Comparison of ENCODE assay signal across 11 mouse cellular contexts in genomic region chr6:9027146-9027545, GRCm38 (mm10).
DNase-seq lines count a peak whose midpoint lies in the region; ATAC-seq and TF ChIP-seq lines count a peak whose summit lies in the region.
"Had no signal": no experiment of that assay in that cellular context is flagged by ENCODE, and none has a peak within 500 bp of the region (broad histone marks: within the 10 kb centered on the region; RNA-seq: fewer than 3 reads in every experiment).

No protein-coding gene starts in this region.

- H3K9me3 ChIP-seq in forebrain, embryonic 14.5 days (replicated peaks; ENCODE audit: control insufficient read depth, low read length) = no peaks in the 10 kb centered on the region
- no peaks in the 10 kb centered on the region for H3K9me3 ChIP-seq in forebrain, embryonic 13.5 days (replicated peaks)
- H3K9me3 ChIP-seq in limb, embryonic 14.5 days (ENCODE audit: control insufficient read depth, low read length) = no peaks in the 10 kb centered on the region
- no peaks in the 10 kb centered on the region for H3K9me3 ChIP-seq in limb, embryonic 10.5 days (replicated peaks)
- H3K9me3 ChIP-seq: kidney, embryonic 15.5 days; limb, embryonic 13.5 days had no signal

- H3K27me3 ChIP-seq in forebrain, embryonic 14.5 days (replicated peaks; ENCODE audit: control insufficient read depth, insufficient read depth, low read length) = no peaks in the 10 kb centered on the region
- no peaks in the 10 kb centered on the region for H3K27me3 ChIP-seq in forebrain, embryonic 13.5 days
- no peaks in the 10 kb centered on the region for H3K27me3 ChIP-seq in limb, embryonic 14.5 days (ENCODE audit: control insufficient read depth, insufficient read depth, low read length)
- no peaks in the 10 kb centered on the region for H3K27me3 ChIP-seq in limb, embryonic 10.5 days (ENCODE audit: low read depth, poor library complexity, severe bottlenecking)
- H3K27me3 ChIP-seq: kidney, embryonic 15.5 days; limb, embryonic 13.5 days had no signal

- no peaks in the 10 kb centered on the region for H3K4me1 ChIP-seq in forebrain, embryonic 14.5 days (ENCODE audit: control insufficient read depth, insufficient read depth, low read length)
- H3K4me1 ChIP-seq in forebrain, embryonic 13.5 days = no peaks in the 10 kb centered on the region
- no peaks in the 10 kb centered on the region for H3K4me1 ChIP-seq in limb, embryonic 14.5 days (ENCODE audit: control insufficient read depth, insufficient read depth, low read length)
- H3K4me1 ChIP-seq in limb, embryonic 10.5 days = no peaks in the 10 kb centered on the region
- H3K4me1 ChIP-seq: kidney, embryonic 15.5 days; limb, embryonic 13.5 days had no signal

- no peaks in the 10 kb centered on the region for H3K36me3 ChIP-seq in forebrain, embryonic 14.5 days (ENCODE audit: control insufficient read depth, insufficient read depth, low read length)
- no peaks in the 10 kb centered on the region for H3K36me3 ChIP-seq in forebrain, embryonic 13.5 days (ENCODE audit: poor library complexity, severe bottlenecking)
- H3K36me3 ChIP-seq in limb, embryonic 14.5 days (ENCODE audit: control insufficient read depth, insufficient read depth, low read length) = no peaks in the 10 kb centered on the region
- no peaks in the 10 kb centered on the region for H3K36me3 ChIP-seq in limb, embryonic 10.5 days
- H3K36me3 ChIP-seq: kidney, embryonic 15.5 days; limb, embryonic 13.5 days had no signal

- TF ChIP-seq POLR2A in limb, embryonic 14.5 days (IDR thresholded peaks at IDR 0.05; ENCODE audit: borderline replicate concordance, extremely low read depth, insufficient read depth, insufficient read length) = no peak

- WGBS in forebrain, embryonic 14.5 days = 57% methylated on average over 4 of the region's 4 CpGs
- 59% methylated on average over 4 of the region's 4 CpGs for WGBS in forebrain, embryonic 13.5 days
- 71% methylated on average over 4 of the region's 4 CpGs for WGBS in limb, embryonic 14.5 days
- 78% methylated on average over 4 of the region's 4 CpGs for WGBS in limb, embryonic 10.5 days

- intact Hi-C loops in gastrocnemius, postnatal 14 days (cut with DNase I; ENCODE audit: low total_unique reads) = no loop called here

- no peak overlapping the region for H3K9ac ChIP-seq in forebrain, embryonic 14.5 days (ENCODE audit: low read length)
- no peak overlapping the region for H3K9ac ChIP-seq in forebrain, embryonic 13.5 days
- no peak overlapping the region for H3K9ac ChIP-seq in limb, embryonic 14.5 days (ENCODE audit: low read depth, low read length, severe bottlenecking)
- H3K9ac ChIP-seq: kidney, embryonic 15.5 days; limb, embryonic 13.5 days had no signal

- no peak for ATAC-seq in forebrain, embryonic 14.5 days
- ATAC-seq in forebrain, embryonic 13.5 days = no peak
- ATAC-seq in limb, embryonic 14.5 days (ENCODE audit: low FRiP score, low read depth) = no peak
- ATAC-seq in activated CD4-positive, CD25-positive, alpha-beta regulatory T cell, adult 4 months = no peak

- H3K27ac ChIP-seq in forebrain, embryonic 14.5 days (ENCODE audit: low read depth, low read length) = no peak overlapping the region
- no peak overlapping the region for H3K27ac ChIP-seq in forebrain, embryonic 13.5 days
- H3K27ac ChIP-seq in limb, embryonic 14.5 days (replicated peaks; ENCODE audit: low read depth, low read length) = no peak overlapping the region
- H3K27ac ChIP-seq in limb, embryonic 10.5 days = no peak overlapping the region
- H3K27ac ChIP-seq: kidney, embryonic 15.5 days; limb, embryonic 13.5 days had no signal

- peak; percentile 15 for DNase-seq in forebrain, embryonic 14.5 days (ENCODE audit: low spot score)
- peak; percentile 35 for DNase-seq in limb, embryonic 14.5 days (ENCODE audit: low spot score)
- DNase-seq in limb, embryonic 10.5 days (ENCODE audit: low spot score) = no peak
- DNase-seq in brain, adult 2 months (ENCODE audit: low read depth, low spot score) = peak; percentile 10
- peak; percentile 6 for DNase-seq in gastrocnemius, postnatal 14 days
- DNase-seq: lung, postnatal 10 days had no signal

- no peak overlapping the region for H3K4me3 ChIP-seq in forebrain, embryonic 14.5 days (ENCODE audit: low read depth, low read length)
- no peak overlapping the region for H3K4me3 ChIP-seq in forebrain, embryonic 13.5 days
- no peak overlapping the region for H3K4me3 ChIP-seq in limb, embryonic 14.5 days (replicated peaks; ENCODE audit: low read length)
- H3K4me3 ChIP-seq in limb, embryonic 10.5 days = no peak overlapping the region
- H3K4me3 ChIP-seq: kidney, embryonic 15.5 days; limb, embryonic 13.5 days had no signal

- no peak overlapping the region for H3K4me2 ChIP-seq in forebrain, embryonic 14.5 days (ENCODE audit: low read length)
- no peak overlapping the region for H3K4me2 ChIP-seq in forebrain, embryonic 13.5 days
- no peak overlapping the region for H3K4me2 ChIP-seq in limb, embryonic 14.5 days (replicated peaks; ENCODE audit: low read depth, low read length, severe bottlenecking)
- H3K4me2 ChIP-seq: heart, embryonic 11.5 days; kidney, embryonic 15.5 days; limb, embryonic 13.5 days had no signal
